Mouse (Mus musculus) gastrocnemius, adult 18-20 months (tissue): ENCODE results near the gene Clec12a. TPM values are rescaled to one million over a fixed set of nuclear protein-coding genes. Genes with fewer than 3 reads are reported as not detected.

Experiments
- DNase-seq: peaks from one replicate; pipeline ENCODE4 v3.0.0; 2021; ENCODE audit warnings: low spot score
- total RNA-seq, 2 experiments: library from RNA; stranded (reverse); gene quantifications; 2 replicates each; pipeline ENCODE4 v1.2.3; 2021

Gene Clec12a
- total RNA-seq, 2 experiments from 2014 or later = 0.16 to 0.17 TPM

DNA sequence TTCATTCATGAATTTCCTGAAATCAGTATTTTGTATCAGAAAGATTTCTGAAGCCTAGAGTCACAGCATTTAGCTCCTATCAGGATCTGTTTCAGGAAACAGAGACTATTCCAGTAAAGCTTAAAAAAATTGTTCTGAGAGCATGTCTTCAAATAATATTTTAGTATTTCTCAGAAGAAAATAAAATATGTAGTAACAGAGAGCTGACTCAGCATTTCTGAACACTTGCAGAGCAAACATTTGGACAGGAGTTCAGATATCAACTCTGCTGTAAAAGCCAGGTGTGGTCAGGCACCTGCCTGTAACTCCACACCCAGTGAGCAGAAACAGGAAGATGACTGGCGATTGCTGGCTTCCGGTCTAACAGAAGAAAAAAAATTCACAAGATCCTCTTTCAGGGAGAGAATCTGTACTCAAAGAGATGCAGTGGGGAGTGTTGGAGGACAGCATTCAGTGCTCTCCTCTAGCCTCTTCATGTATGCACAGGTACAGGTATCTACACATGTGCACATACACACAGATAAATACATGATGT lies 32.5 kb downstream of the Clec12a start:
- DNase-seq = no peak

DNA sequence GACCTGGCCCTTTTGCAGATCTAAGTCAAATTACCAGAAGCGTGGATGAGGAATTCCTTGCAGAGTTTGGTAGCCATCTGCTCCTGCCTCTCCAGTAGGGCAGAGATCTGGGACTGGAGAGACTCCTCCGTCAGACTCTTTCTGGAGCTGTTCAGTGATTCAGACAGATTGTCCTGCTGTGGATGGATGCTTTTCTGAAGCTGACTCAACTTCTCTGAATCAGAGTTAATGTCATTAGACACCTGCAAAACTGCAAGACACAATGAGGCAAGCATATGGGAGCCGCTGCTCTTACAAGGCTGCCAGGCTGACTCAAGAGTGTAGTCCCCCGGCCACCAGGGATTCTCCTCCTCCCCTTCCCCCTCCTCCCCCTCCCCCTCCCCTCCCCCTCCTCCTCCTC lies 38.0 kb downstream of the Clec12a start:
- no peak for DNase-seq

DNA sequence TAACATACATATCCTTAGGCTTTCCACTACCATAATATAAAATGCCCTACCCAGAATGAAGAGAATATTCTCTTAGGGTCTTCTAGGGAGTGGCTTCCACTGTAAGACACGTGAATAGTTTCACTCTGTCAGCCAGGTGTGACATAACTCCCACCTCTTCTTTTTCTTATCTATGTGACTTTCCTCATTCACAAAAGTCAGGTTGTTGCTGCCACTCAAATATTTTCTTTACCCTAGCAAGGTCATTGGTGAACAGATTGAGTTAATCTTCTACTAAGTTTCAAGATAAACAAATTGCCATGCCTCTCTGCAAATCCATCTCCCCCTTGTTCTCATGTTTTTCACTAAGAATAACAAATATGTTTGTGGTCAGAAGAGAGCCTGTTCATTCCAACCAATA lies 39.2 kb downstream of the Clec12a start:
- no peak for DNase-seq

DNA sequence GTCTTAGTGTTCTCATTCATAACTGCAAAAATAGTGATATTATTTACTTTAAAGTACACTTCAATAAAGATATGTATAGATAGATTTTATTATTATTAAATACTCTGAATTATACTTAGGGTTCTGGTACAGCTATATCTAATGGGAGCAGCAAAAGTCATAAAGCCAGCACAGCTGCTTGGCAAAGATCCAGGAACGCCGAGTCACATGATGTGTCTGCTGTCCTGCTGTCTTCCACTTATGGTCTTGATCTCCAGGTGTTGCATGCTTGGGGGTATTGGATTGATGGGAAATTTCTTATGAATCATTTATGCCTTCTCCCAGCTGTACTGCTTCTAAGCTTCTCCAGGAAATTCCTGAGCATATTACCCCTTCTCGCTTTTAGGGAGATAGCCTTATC lies 41.0 kb downstream of the Clec12a start:
- no peak for DNase-seq

DNA sequence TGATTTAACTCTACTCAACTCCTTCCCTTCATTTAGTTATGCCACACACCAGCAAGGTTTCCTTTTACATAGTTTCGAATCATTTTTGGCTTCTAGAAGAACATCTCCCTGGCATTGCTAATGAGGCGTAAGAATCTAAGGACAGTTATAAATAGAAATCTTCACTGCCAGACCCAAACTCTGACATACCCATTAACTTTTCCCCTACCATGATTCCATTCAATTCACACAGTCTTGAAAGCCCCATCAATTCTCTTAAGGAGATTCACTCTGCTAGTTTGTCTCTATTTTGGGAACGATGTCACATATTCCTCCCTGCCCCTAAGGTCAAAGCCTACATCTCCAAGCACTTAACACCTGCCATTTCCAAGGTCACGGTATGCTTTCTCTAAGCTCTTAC lies 42.5 kb downstream of the Clec12a start:
- no peak for DNase-seq

DNA sequence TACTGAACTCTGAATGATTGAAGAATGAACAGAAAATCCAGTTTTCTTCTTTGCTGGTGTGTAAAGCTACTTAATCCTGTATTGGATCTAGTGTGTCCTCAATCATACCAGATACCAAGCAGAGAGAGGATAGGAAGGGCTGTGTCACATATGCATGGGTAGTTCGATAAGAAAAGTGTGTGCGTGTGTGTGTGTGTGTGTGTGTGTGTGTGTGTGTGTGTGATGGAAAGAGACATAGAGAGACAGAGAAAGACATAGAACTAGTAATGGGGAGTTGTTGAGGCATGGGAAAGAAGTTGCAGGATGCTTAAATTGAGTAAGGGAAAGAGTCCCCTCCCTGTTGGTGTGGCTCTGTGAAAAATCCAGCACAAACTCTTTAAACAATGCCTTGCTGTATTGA lies 43.3 kb downstream of the Clec12a start, which contains the start of gene Clec12b:
Gene Clec12b (minus strand): TSS at position 101 of the 400 bp plus-strand sequence.
- DNase-seq = no peak

DNA sequence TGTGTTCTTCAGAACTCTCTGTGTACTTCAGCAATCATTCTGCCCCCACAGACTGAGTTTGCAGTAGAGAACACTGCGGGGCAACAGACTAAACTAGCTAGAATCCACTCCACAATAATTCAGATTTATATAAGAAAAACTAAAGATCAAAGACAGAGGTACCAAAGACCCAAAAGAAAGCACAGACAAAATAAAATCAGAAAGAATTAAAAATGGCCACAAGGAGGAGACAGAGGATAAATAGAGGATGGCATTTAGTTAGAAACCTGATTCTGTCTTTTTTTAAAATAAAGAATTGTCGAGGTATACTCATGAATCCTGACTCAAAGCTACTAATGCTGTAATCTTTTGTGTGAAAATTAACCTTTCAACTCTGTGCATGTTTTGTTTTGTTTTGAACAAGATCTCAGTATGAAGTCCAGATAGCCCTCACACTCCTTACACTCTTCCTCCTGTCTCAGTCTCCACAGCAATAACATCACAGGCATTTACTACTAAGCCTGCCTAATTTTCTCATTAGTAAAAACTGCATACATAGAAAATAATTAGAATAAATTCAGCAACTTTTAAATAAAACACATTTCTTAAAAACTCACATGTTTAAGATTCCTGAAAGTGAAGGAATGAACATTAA lies 50.7 kb downstream of the Clec12a start:
- DNase-seq = no peak

DNA sequence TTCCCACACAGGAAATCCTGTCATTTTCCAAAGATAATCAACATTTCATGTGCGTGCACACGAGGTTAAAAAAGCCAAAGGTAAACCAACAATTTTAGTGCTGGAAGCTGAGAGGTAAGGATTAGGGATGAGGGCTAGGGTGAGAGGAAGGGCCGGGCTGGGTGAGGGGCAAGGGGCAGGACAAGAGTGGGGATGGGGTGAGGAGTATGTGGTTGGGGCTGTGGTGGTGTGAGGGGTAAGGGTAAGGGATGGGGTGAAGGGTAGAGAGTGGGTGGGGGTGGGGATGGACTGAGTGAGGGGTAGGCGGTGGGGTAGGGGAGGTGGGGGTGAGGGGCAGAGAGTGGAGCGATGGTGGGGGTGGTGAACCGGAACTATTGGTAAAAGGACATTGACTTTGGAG lies 51.2 kb downstream of the Clec12a start:
- DNase-seq = no peak

DNA sequence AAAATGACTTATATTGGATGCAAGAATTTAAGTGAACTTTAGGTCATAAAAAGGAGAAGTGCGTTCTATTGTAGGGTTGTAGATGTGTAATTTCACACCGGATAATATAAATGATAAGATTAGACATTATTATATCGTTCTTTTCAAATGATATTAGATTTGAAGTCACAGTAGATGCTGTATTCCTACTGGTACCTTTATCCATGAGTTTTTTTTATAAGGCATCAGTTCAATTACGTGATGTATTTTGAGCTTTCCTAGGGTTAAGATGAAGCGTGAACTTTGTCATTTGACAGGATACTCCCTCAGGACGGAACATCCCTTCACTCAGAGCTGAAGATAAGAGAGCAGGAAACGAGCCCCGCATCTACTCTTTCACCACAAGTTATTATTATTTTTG lies 54.5 kb downstream of the Clec12a start, which contains the start of gene Clec1b:
Gene Clec1b (plus strand): TSS at position 301 of the 400 bp plus-strand sequence.
- DNase-seq = no peak

DNA sequence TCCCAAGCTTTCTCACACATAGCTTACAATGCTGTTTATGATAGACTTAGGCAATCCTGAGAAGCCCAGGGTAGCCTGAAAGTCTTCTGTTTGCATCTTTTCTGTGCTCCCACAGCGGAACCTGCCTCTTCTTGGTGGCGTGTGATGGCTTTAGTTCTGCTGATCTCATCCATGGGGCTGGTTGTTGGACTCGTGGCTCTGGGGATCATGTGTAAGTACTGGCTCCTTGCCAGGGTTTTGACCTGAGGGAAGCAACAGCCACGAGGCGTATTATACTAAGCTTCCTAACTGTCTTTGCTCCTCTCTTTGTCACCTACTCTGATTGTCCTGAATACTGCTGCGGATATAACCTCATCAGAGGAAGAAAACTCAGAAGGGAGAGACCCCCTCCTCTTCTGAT lies 57.5 kb downstream of the Clec12a start:
- DNase-seq = peak; percentile 33

DNA sequence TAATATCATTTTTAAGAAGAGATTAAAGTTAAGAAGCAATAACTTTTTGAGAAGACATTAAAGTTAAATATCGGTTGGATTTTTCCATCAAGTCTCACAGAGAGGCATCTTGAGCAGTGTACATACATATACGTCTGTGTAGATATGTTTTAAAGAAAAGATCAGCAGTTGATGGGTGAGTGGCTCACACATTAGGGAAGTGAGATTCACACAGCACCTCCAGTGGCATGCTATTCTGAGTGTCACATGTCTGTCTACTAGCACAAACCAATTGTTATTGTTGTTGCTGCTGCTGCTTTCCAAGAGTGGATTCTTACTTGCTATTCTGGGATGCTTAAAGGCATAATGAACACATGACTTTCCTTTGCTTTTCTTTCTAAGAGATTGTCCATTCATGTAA lies 59.9 kb downstream of the Clec12a start:
- DNase-seq = no peak

DNA sequence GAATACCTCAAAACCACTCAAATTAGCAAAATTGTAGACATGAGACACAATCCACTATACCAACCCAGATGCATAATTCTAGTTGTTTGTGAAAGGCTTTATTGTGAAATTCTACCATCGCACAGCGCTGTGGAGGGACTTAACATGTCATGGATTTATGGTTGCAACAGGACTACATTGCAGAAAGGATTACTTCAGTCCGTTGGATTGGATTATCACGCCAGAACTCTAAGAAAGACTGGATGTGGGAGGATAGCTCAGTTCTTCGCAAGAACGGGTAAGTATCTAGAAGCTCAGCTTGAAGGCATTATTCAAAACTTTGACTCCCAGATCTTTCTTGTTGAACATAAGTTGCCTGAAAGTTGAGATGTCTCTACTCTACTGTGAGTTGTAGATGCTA lies 60.9 kb downstream of the Clec12a start:
- no peak for DNase-seq

DNA sequence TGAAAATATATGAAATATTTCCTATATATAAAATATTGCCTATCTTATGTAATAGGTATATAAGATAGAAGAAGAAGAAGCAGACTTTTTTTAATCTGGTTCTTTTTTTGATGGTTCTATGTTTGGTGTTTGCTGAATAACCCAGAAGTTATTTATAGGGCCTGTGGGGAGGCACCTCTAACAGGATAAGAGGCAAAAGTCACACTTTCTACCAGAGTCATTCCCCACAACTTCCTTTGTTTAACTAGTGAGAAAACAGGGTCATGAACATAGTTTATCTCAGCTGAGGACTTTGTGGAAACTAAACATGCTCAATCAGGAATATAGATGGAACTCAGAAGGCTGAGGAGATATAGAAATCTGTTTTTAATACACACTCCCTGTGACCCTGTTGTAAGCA lies 63.5 kb downstream of the Clec12a start:
- DNase-seq = no peak

DNA sequence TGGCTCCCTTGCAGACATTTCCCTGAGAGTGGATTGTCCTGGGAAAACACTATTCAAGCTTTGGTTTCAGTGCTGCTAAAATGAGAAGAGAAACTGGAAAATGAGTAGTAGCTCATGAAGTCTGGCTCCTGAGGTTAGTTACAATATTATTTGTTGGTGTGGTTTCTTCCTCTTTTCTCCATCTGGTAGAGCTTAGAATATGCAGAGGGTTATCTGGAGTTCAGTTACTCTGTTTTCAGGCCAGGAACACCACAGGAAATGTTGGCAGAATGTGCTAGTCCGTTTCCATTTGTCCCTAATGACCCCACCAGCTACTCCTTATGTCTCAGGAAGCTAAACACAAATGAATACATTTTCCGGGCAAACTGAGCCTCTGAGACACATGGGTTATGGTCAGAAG lies 64.8 kb downstream of the Clec12a start:
- peak; percentile 28 for DNase-seq

DNA sequence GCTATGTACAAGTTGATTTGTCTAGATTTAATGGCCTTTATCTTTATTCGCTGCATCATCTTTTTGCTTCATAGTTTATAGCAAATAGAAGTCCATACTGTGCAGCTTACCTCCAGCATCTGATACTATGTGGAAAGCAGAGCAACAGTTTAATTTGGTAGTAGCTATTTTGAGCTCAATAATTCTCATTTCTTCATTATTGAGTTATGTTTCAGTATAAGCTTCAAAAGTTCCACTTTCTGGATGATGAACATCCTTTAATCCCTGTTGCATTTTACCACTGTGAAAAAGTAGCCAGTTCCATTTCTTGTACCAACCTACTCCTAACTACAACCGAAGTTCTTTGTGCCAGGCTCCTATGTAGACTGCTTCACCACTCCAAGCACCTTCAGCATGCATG lies 66.1 kb downstream of the Clec12a start, which contains the start of gene Clec9a:
Gene Clec9a (plus strand): TSS at position 301 of the 400 bp plus-strand sequence.
- no peak for DNase-seq

DNA sequence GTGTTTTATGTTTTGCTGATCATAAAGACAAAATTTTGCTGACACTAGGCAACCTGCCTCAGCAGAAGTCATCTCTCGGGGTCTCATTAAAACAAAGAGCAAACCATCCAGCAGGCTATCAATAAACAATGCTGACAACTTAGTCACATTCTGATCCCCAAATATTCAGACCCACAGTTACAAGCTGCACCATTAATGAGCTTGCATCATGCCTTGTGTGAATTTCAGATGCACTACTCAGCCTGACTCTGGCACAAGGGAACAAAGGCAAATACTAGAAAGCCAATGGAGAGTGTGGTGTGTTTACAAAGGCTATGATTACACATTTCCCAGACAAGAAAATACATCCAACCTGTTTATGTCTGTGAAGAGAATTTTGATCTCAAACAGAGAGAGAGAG lies 71.7 kb downstream of the Clec12a start:
- DNase-seq = no peak

Other genes starting within 250 kb of the Clec12a start
- gene Clec2e, start 241.8 kb upstream of the Clec12a start, total RNA-seq = under 1 TPM; 0.31 to 0.59 TPM
- gene Clec2d, start 162.1 kb upstream of the Clec12a start, total RNA-seq = 10 to 100 TPM; 54.9 to 94.0 TPM
- under 1 TPM in 1 of 2 experiments, not detected in 1; 0.12 TPM for gene Cd69, start 67.3 kb upstream of the Clec12a start, total RNA-seq
- gene 4922502D21Rik, start 10.9 kb upstream of the Clec12a start, total RNA-seq = not detected
- not detected for gene Clec12b, start 43.2 kb downstream of the Clec12a start, total RNA-seq
- gene Clec1b, start 54.6 kb downstream of the Clec12a start, total RNA-seq = not detected
- gene Clec9a, start 66.2 kb downstream of the Clec12a start, total RNA-seq = not detected
- gene Clec1a, start 109.3 kb downstream of the Clec12a start, total RNA-seq = 1 to 10 TPM; 1.6 to 1.8 TPM
- under 1 TPM in 1 of 2 experiments, not detected in 1; 0.31 TPM for gene Olr1, start 164.5 kb downstream of the Clec12a start, total RNA-seq
- gene Tmem52b, start 169.9 kb downstream of the Clec12a start, total RNA-seq = not detected
- 100 to 1,000 TPM in 1 of 2 experiments, 10 to 100 TPM in 1; 61.3 to 105 TPM for gene Gabarapl1, start 190.5 kb downstream of the Clec12a start, total RNA-seq
- gene Klre1, start 235.2 kb downstream of the Clec12a start, total RNA-seq = not detected
- not detected for gene Klrd1, start 249.1 kb downstream of the Clec12a start, total RNA-seq